Mouse (Mus musculus) G1E (cell line): ENCODE measurements at regions not wholly inside any gene's neighbourhood (a gene's known extent, or its start where the extent isn't known, plus 50 kb on each side); places are given as distances from the start of the nearest gene placed in this dataset.

Experiments used
- CTCF ChIP-seq: IDR thresholded peaks from 2 replicates; pipeline ENCODE4 v1.5.1; 2012; ENCODE audit warnings: low read depth, low read length, inconsistent platforms, mixed read lengths
- POLR2AphosphoS5 ChIP-seq: IDR thresholded peaks from 2 replicates; pipeline ENCODE4 v1.6.1; 2012; ENCODE audit warnings: low read depth, low read length, inconsistent platforms; ENCODE audit not compliant: insufficient replicate concordance
- TAL1 ChIP-seq: conservative IDR thresholded peaks from 2 replicates; pipeline ENCODE4 v1.6.1; 2012; ENCODE audit warnings: low read depth, low read length, inconsistent platforms, mixed read lengths

- TF ChIP-seq CTCF, result no peak
- no peak for TF ChIP-seq TAL1
- TF ChIP-seq POLR2AphosphoS5, result no peak
Observed at GRCm38 (mm10) chr13:60479043-60479861, 122.5 kb upstream of the Dapk1 start.
